Mouse (Mus musculus): ENCODE measurements at regions not wholly inside any gene's neighbourhood (a gene's known extent, or its start where the extent isn't known, plus 50 kb on each side); places are given as distances from the start of the nearest gene placed in this dataset.

GRCm38 (mm10) chr1:108339827-108340226 lies 750.0 kb downstream of the Serpinb8 start:
- Histone ChIP-seq H3K4me3 (no peak overlapping the region), H3K4me1 (no peaks in the 10 kb centered on the region), H3K27me3 (no peaks in the 10 kb centered on the region), H3K4me2 (no peak overlapping the region), H3K27ac (no peak overlapping the region), H3K9ac (no peak overlapping the region), H3K9me3 (no peaks in the 10 kb centered on the region), H3K36me3 (no peaks in the 10 kb centered on the region)
- WGBS = 72% methylated on average over 1 of the region's 1 CpGs
- ATAC-seq (ENCODE audit: insufficient number of reproducible peaks, low FRiP score, low TSS enrichment, low read depth) = no peak

GRCm38 (mm10) chr1:108341352-108341751 lies 751.5 kb downstream of the Serpinb8 start:
- Histone ChIP-seq H3K4me1 (no peaks in the 10 kb centered on the region), H3K4me2 (no peak overlapping the region), H3K36me3 (no peaks in the 10 kb centered on the region), H3K27me3 (no peaks in the 10 kb centered on the region), H3K27ac (no peak overlapping the region), H3K9me3 (no peaks in the 10 kb centered on the region), H3K4me3 (no peak overlapping the region), H3K9ac (no peak overlapping the region)
- WGBS = 75% methylated on average over 1 of the region's 1 CpGs
- no peak for ATAC-seq (ENCODE audit: insufficient number of reproducible peaks, low FRiP score, low TSS enrichment, low read depth)

- WGBS = 26% methylated on average over 2 of the region's 2 CpGs
These were observed 774.0 kb downstream of the Serpinb8 start for GRCm38 (mm10) chr1:108363788-108364187.

GRCm38 (mm10) chr1:108369904-108370600 lies 780.2 kb downstream of the Serpinb8 start:
- no peaks in the 10 kb centered on the region for H3K4me1 ChIP-seq
- H3K9ac ChIP-seq = no peak overlapping the region
- 73% methylated on average over 3 of the region's 3 CpGs for WGBS
- H3K27me3 ChIP-seq = no peaks in the 10 kb centered on the region
- no peaks in the 10 kb centered on the region for H3K36me3 ChIP-seq
- no peak overlapping the region for H3K4me3 ChIP-seq
- no peak overlapping the region for H3K27ac ChIP-seq
- H3K9me3 ChIP-seq = no peaks in the 10 kb centered on the region
- no peak for ATAC-seq (ENCODE audit: insufficient number of reproducible peaks, low FRiP score, low TSS enrichment, low read depth)
- H3K4me2 ChIP-seq = no peak overlapping the region

More at GRCm38 (mm10) chr1:108363788-108364187, 774.0 kb downstream of the Serpinb8 start:
- no peak overlapping the region for H3K4me3 ChIP-seq
- no peaks in the 10 kb centered on the region for H3K27me3 ChIP-seq
- H3K9ac ChIP-seq = no peak overlapping the region
- H3K4me1 ChIP-seq = 0 out of 2 replicates have a peak, but pooled peaks cover 2% of the 10 kb centered on the region
- no peak overlapping the region for H3K4me2 ChIP-seq
- no peak overlapping the region for H3K27ac ChIP-seq
- no peak for ATAC-seq (ENCODE audit: insufficient number of reproducible peaks, low FRiP score, low TSS enrichment, low read depth)
- H3K9me3 ChIP-seq = no peaks in the 10 kb centered on the region
- no peaks in the 10 kb centered on the region for H3K36me3 ChIP-seq

GRCm38 (mm10) chr1:108389930-108390329 lies 800.1 kb downstream of the Serpinb8 start:
- H3K36me3 ChIP-seq = no peaks in the 10 kb centered on the region
- H3K4me3 ChIP-seq = no peak overlapping the region
- no peaks in the 10 kb centered on the region for H3K4me1 ChIP-seq
- H3K27ac ChIP-seq = no peak overlapping the region
- H3K4me2 ChIP-seq = no peak overlapping the region
- H3K9ac ChIP-seq = no peak overlapping the region
- no peaks in the 10 kb centered on the region for H3K9me3 ChIP-seq
- H3K27me3 ChIP-seq = no peaks in the 10 kb centered on the region
- no peak for ATAC-seq (ENCODE audit: insufficient number of reproducible peaks, low FRiP score, low TSS enrichment, low read depth)

GRCm38 (mm10) chr1:108390497-108390896 lies 800.7 kb downstream of the Serpinb8 start:
- H3K4me3 ChIP-seq = no peak overlapping the region
- no peak overlapping the region for H3K27ac ChIP-seq
- H3K4me1 ChIP-seq = no peaks in the 10 kb centered on the region
- no peaks in the 10 kb centered on the region for H3K9me3 ChIP-seq
- no peak overlapping the region for H3K9ac ChIP-seq
- WGBS = 90% methylated on average over 3 of the region's 3 CpGs
- no peaks in the 10 kb centered on the region for H3K27me3 ChIP-seq
- ATAC-seq (ENCODE audit: insufficient number of reproducible peaks, low FRiP score, low TSS enrichment, low read depth) = no peak
- no peak overlapping the region for H3K4me2 ChIP-seq
- no peaks in the 10 kb centered on the region for H3K36me3 ChIP-seq

- H3K4me2 ChIP-seq = no peak overlapping the region
- no peak overlapping the region for H3K27ac ChIP-seq
- no peaks in the 10 kb centered on the region for H3K36me3 ChIP-seq
- H3K4me1 ChIP-seq = no peaks in the 10 kb centered on the region
- no peak overlapping the region for H3K9ac ChIP-seq
- no peaks in the 10 kb centered on the region for H3K27me3 ChIP-seq
- H3K4me3 ChIP-seq = no peak overlapping the region
- no peak for ATAC-seq (ENCODE audit: insufficient number of reproducible peaks, low FRiP score, low TSS enrichment, low read depth)
- H3K9me3 ChIP-seq = no peaks in the 10 kb centered on the region
These were observed 850.0 kb downstream of the Serpinb8 start for GRCm38 (mm10) chr1:108439845-108440244.

- no peaks in the 10 kb centered on the region for H3K4me1 ChIP-seq
- no peak for ATAC-seq (ENCODE audit: insufficient number of reproducible peaks, low FRiP score, low TSS enrichment, low read depth)
These were observed 863.0 kb downstream of the Serpinb8 start for GRCm38 (mm10) chr1:108452776-108453175.

GRCm38 (mm10) chr1:108472031-108472430 lies 882.2 kb downstream of the Serpinb8 start:
- Histone ChIP-seq H3K27me3 (no peaks in the 10 kb centered on the region), H3K9me3 (no peaks in the 10 kb centered on the region), H3K36me3 (no peaks in the 10 kb centered on the region), H3K4me3 (no peak overlapping the region), H3K4me1 (no peaks in the 10 kb centered on the region), H3K27ac (no peak overlapping the region), H3K4me2 (no peak overlapping the region), H3K9ac (no peak overlapping the region)
- no peak for ATAC-seq (ENCODE audit: insufficient number of reproducible peaks, low FRiP score, low TSS enrichment, low read depth)
- 76% methylated on average over 2 of the region's 2 CpGs for WGBS

More at GRCm38 (mm10) chr1:108452776-108453175, 863.0 kb downstream of the Serpinb8 start:
- Histone ChIP-seq H3K36me3 (no peaks in the 10 kb centered on the region), H3K4me2 (no peak overlapping the region), H3K27me3 (no peaks in the 10 kb centered on the region), H3K9ac (no peak overlapping the region), H3K27ac (no peak overlapping the region), H3K9me3 (no peaks in the 10 kb centered on the region), H3K4me3 (no peak overlapping the region)

GRCm38 (mm10) chr1:108498854-108499253 lies 909.0 kb downstream of the Serpinb8 start:
- no peaks in the 10 kb centered on the region for H3K4me1 ChIP-seq

GRCm38 (mm10) chr1:108527424-108527823 lies 937.6 kb downstream of the Serpinb8 start:
- Histone ChIP-seq H3K4me1 (no peaks in the 10 kb centered on the region), H3K27ac (no peak overlapping the region), H3K36me3 (no peaks in the 10 kb centered on the region), H3K9ac (no peak overlapping the region), H3K4me3 (no peak overlapping the region), H3K27me3 (no peaks in the 10 kb centered on the region), H3K4me2 (no peak overlapping the region), H3K9me3 (no peaks in the 10 kb centered on the region)
- no peak for ATAC-seq (ENCODE audit: insufficient number of reproducible peaks, low FRiP score, low TSS enrichment, low read depth)
- WGBS = 61% methylated on average over 2 of the region's 2 CpGs

More at GRCm38 (mm10) chr1:108498854-108499253, 909.0 kb downstream of the Serpinb8 start:
- H3K9me3 ChIP-seq = no peaks in the 10 kb centered on the region
- H3K9ac ChIP-seq = no peak overlapping the region
- no peaks in the 10 kb centered on the region for H3K27me3 ChIP-seq
- 35% methylated on average over 1 of the region's 1 CpGs for WGBS
- ATAC-seq (ENCODE audit: insufficient number of reproducible peaks, low FRiP score, low TSS enrichment, low read depth) = no peak
- H3K27ac ChIP-seq = no peak overlapping the region
- H3K36me3 ChIP-seq = no peaks in the 10 kb centered on the region
- no peak overlapping the region for H3K4me2 ChIP-seq
- H3K4me3 ChIP-seq = no peak overlapping the region

- H3K9me3 ChIP-seq = no peaks in the 10 kb centered on the region
- WGBS = 52% methylated on average over 11 of the region's 11 CpGs
- no peaks in the 10 kb centered on the region for H3K36me3 ChIP-seq
- H3K27me3 ChIP-seq = no peaks in the 10 kb centered on the region
- no peaks in the 10 kb centered on the region for H3K4me1 ChIP-seq
- ATAC-seq (ENCODE audit: insufficient number of reproducible peaks, low FRiP score, low TSS enrichment, low read depth) = no peak
- H3K4me2 ChIP-seq = no peak overlapping the region
- no peak overlapping the region for H3K4me3 ChIP-seq
- H3K9ac ChIP-seq = no peak overlapping the region
- no peak overlapping the region for H3K27ac ChIP-seq
These were observed 948.4 kb downstream of the Serpinb8 start for GRCm38 (mm10) chr1:108538238-108538637.

- no peak for ATAC-seq (ENCODE audit: insufficient number of reproducible peaks, low FRiP score, low TSS enrichment, low read depth)
- H3K9me3 ChIP-seq = no peaks in the 10 kb centered on the region
- no peaks in the 10 kb centered on the region for H3K36me3 ChIP-seq
- no peak overlapping the region for H3K27ac ChIP-seq
- H3K4me1 ChIP-seq = no peaks in the 10 kb centered on the region
- no peak overlapping the region for H3K9ac ChIP-seq
- no peak overlapping the region for H3K4me2 ChIP-seq
- no peaks in the 10 kb centered on the region for H3K27me3 ChIP-seq
- H3K4me3 ChIP-seq = no peak overlapping the region
- WGBS = 53% methylated on average over 2 of the region's 2 CpGs
These were observed 958.9 kb downstream of the Serpinb8 start for GRCm38 (mm10) chr1:108548721-108549120.
